In the genomic region with DNA sequence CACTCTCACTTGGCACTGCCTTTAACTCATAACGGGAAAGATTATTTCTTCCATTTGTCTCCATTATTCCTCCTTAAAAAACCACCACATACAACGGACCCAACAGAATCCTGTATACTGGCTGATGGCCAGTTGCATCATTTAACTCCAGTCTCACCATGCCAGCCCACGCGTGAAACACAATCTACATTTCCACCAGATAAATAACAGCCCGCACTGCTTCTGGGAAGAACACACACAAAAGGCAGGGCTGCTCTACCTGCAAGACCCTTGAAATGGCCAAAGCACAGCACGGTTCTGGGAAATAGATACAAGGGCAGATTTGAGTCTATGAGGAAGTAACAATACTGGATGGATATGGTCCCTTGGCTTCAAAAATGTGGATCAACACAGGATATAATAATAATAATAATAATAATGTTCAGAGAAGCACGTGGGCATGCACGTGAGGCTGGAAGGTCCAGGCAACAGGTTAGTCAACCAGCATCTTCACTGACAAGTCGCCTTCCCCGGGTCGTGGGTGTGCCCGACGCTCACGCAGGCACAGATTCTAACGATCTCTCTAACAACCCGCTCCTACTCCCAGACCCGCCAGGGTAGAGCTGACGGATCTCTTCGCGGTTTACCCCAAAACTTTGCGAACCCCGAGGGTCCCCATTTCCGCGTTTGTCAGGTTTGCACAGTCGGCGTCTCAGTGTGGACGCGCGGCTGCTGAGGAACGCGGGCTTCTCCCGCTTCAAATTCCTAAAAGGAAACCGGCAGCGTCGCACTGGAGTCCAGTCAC, we compare ENCODE assay signal across 7 mouse cellular contexts. TPM values are rescaled to one million over a fixed set of nuclear protein-coding genes. Genes with fewer than 3 reads are reported as not detected.
A peak's percentile ranks its signal among the peaks of the same experiment; 100 is the strongest.
DNase-seq lines count a peak whose midpoint lies in the region; ATAC-seq and TF ChIP-seq lines count a peak whose summit lies in the region.

No protein-coding gene starts in this region.

- H3K4me1 ChIP-seq in bone marrow, adult 2 months (ENCODE audit: control insufficient read depth, insufficient read depth, low read length): peaks cover 2% of the 10 kb centered on the region; the same call in 1 of the 2 replicates
- H3K4me1 ChIP-seq in forebrain, embryonic 12.5 days: peaks cover 32% of the 10 kb centered on the region
- peaks cover 20% of the 10 kb centered on the region for H3K4me1 ChIP-seq in kidney, embryonic 14.5 days (ENCODE audit: control insufficient read depth, insufficient read depth, low read length)
- peaks cover 10% of the 10 kb centered on the region; the same call in 1 of the 2 replicates for H3K4me1 ChIP-seq in lung, postnatal 0 days (ENCODE audit: insufficient read depth, low read depth, low read length)
- H3K4me1 ChIP-seq in stomach, embryonic 16.5 days (ENCODE audit: control insufficient read depth, insufficient read depth, low read length): peaks cover 20% of the 10 kb centered on the region

- no peak for TF ChIP-seq EP300 in lung, postnatal 0 days (IDR thresholded peaks at IDR 0.05)

- no peaks in the 10 kb centered on the region for H3K27me3 ChIP-seq in forebrain, embryonic 12.5 days
- no peaks in the 10 kb centered on the region for H3K27me3 ChIP-seq in kidney, embryonic 14.5 days (ENCODE audit: control insufficient read depth, insufficient read depth, low read length)
- H3K27me3 ChIP-seq in lung, postnatal 0 days (replicated peaks; ENCODE audit: insufficient read depth, low read length): no peaks in the 10 kb centered on the region
- H3K27me3 ChIP-seq in stomach, embryonic 16.5 days (ENCODE audit: control insufficient read depth, insufficient read depth, low read length): no peaks in the 10 kb centered on the region

- H3K9me3 ChIP-seq in forebrain, embryonic 12.5 days: no peaks in the 10 kb centered on the region
- H3K9me3 ChIP-seq in kidney, embryonic 14.5 days (ENCODE audit: control insufficient read depth, low read length): no peaks in the 10 kb centered on the region
- H3K9me3 ChIP-seq in lung, postnatal 0 days (ENCODE audit: low read length): no peaks in the 10 kb centered on the region
- no peaks in the 10 kb centered on the region for H3K9me3 ChIP-seq in stomach, embryonic 16.5 days (replicated peaks; ENCODE audit: control insufficient read depth, low read length)

- ATAC-seq in forebrain, embryonic 12.5 days (ENCODE audit: low FRiP score): peak; percentile 54
- no peak for ATAC-seq in kidney, embryonic 14.5 days (ENCODE audit: low FRiP score, low TSS enrichment)
- peak; percentile 7; the same call in 1 of the 2 replicates for ATAC-seq in lung, postnatal 0 days
- peak; percentile 14; the same call in 1 of the 2 replicates for ATAC-seq in stomach, embryonic 16.5 days (ENCODE audit: insufficient read depth, low FRiP score)

- TF ChIP-seq CTCF in bone marrow, adult 2 months (IDR thresholded peaks at IDR 0.05; ENCODE audit: control insufficient read depth, insufficient read depth, low read length): no peak
- no peak for TF ChIP-seq CTCF in lung, postnatal 0 days (IDR thresholded peaks at IDR 0.05)

- H3K4me2 ChIP-seq in forebrain, embryonic 12.5 days: peak overlapping the region; percentile 71
- peak overlapping the region; percentile 73 for H3K4me2 ChIP-seq in kidney, embryonic 14.5 days (replicated peaks; ENCODE audit: low read depth, low read length)
- H3K4me2 ChIP-seq in lung, postnatal 0 days (replicated peaks; ENCODE audit: low read depth, low read length): peak overlapping the region; percentile 75
- H3K4me2 ChIP-seq in stomach, embryonic 16.5 days (ENCODE audit: low read depth, low read length): peak overlapping the region; percentile 87

- peak overlapping the region; percentile 79 for H3K9ac ChIP-seq in forebrain, embryonic 12.5 days
- peak overlapping the region; percentile 72 for H3K9ac ChIP-seq in kidney, embryonic 14.5 days (ENCODE audit: low read depth, low read length)
- H3K9ac ChIP-seq in lung, postnatal 0 days (replicated peaks; ENCODE audit: low read depth): peak overlapping the region; percentile 66
- peak overlapping the region; percentile 80 for H3K9ac ChIP-seq in stomach, embryonic 16.5 days (ENCODE audit: low read length)

- DNase-seq in right cerebral cortex, adult 2 months (ENCODE audit: low spot score in 2 of 2): peak; percentile 67 to 71
- no peak for DNase-seq in right cerebral cortex, postnatal 4 days
- DNase-seq in lung, postnatal 0 days (ENCODE audit: low spot score): peak; percentile 56

- no peaks in the 10 kb centered on the region for H3K36me3 ChIP-seq in forebrain, embryonic 12.5 days (replicated peaks)
- no peaks in the 10 kb centered on the region for H3K36me3 ChIP-seq in kidney, embryonic 14.5 days (ENCODE audit: control insufficient read depth, insufficient read depth, low read length)
- no peaks in the 10 kb centered on the region for H3K36me3 ChIP-seq in lung, postnatal 0 days (ENCODE audit: insufficient read depth, low read length)
- no peaks in the 10 kb centered on the region for H3K36me3 ChIP-seq in stomach, embryonic 16.5 days (ENCODE audit: control insufficient read depth, insufficient read depth, low read length)

- H3K4me3 ChIP-seq in bone marrow, adult 2 months (replicated peaks; ENCODE audit: control insufficient read depth, low read depth, low read length): peak overlapping the region; percentile 79
- H3K4me3 ChIP-seq in forebrain, embryonic 12.5 days (replicated peaks): peak overlapping the region; percentile 77
- peak overlapping the region; percentile 62 for H3K4me3 ChIP-seq in kidney, embryonic 14.5 days (ENCODE audit: low read length)
- H3K4me3 ChIP-seq in lung, postnatal 0 days (ENCODE audit: low read depth, low read length): peak overlapping the region; percentile 84
- peak overlapping the region; percentile 68 for H3K4me3 ChIP-seq in stomach, embryonic 16.5 days (replicated peaks; ENCODE audit: low read length)

- WGBS in bone marrow, adult 2 months: 2% methylated on average over 35 of the region's 35 CpGs
- WGBS in forebrain, embryonic 12.5 days: 8% methylated on average over 35 of the region's 35 CpGs
- 6% methylated on average over 35 of the region's 35 CpGs for WGBS in kidney, embryonic 14.5 days
- 4% methylated on average over 35 of the region's 35 CpGs for WGBS in lung, postnatal 0 days
- 5% methylated on average over 35 of the region's 35 CpGs for WGBS in stomach, embryonic 16.5 days

- H3K27ac ChIP-seq in bone marrow, adult 2 months (ENCODE audit: control insufficient read depth, insufficient read depth, low read depth, low read length, poor library complexity): peak overlapping the region; percentile 11; the same call in 1 of the 2 replicates
- peak overlapping the region; percentile 89 for H3K27ac ChIP-seq in forebrain, embryonic 12.5 days
- H3K27ac ChIP-seq in kidney, embryonic 14.5 days (ENCODE audit: low read depth, low read length): peak overlapping the region; percentile 60; the same call in 1 of the 2 replicates
- H3K27ac ChIP-seq in lung, postnatal 0 days (ENCODE audit: low read length): peak overlapping the region; percentile 91
- peak overlapping the region; percentile 82 for H3K27ac ChIP-seq in stomach, embryonic 16.5 days (ENCODE audit: low read length)

- no peak for TF ChIP-seq POLR2A in bone marrow, adult 2 months (IDR thresholded peaks at IDR 0.05; ENCODE audit: borderline replicate concordance, control insufficient read depth, low read depth, low read length)

RNA-seq across cellular contexts. Expression of a gene that starts 1.0 kb away (rescaled TPM):
- 4.7 and 21.0 TPM in 2 replicates for polyA plus RNA-seq in bone marrow, adult 2 months (2011; ENCODE audit: insufficient read depth, insufficient read length, low replicate concordance, missing spikeins)
- polyA plus RNA-seq in forebrain, embryonic 12.5 days (2016; fragmentation: Nextera tagmentation; extraction: Ambion mirVana): 79.8 and 85.9 TPM in 2 replicates
- 34.1 and 52.5 TPM in 2 replicates for polyA plus RNA-seq in kidney, embryonic 14.5 days (2014; fragmentation: Nextera tagmentation; extraction: Ambion mirVana)
- 40.6 and 41.7 TPM in 2 replicates for polyA plus RNA-seq in lung, postnatal 0 days (2015; fragmentation: Nextera tagmentation; extraction: Ambion mirVana)
- polyA plus RNA-seq in stomach, embryonic 16.5 days (2015; fragmentation: Nextera tagmentation; extraction: Ambion mirVana): 51.6 and 52.0 TPM in 2 replicates

RNA-seq across cellular contexts. Expression of a gene that starts 48.8 kb away (rescaled TPM):
- polyA plus RNA-seq in bone marrow, adult 2 months (2011; ENCODE audit: insufficient read depth, insufficient read length, low replicate concordance, missing spikeins): 9.6 and 24.6 TPM in 2 replicates
- polyA plus RNA-seq in forebrain, embryonic 12.5 days (2016; fragmentation: Nextera tagmentation; extraction: Ambion mirVana): 0.98 and 1.4 TPM in 2 replicates
- polyA plus RNA-seq in kidney, embryonic 14.5 days (2014; fragmentation: Nextera tagmentation; extraction: Ambion mirVana): 0.57 and 0.61 TPM in 2 replicates
- 9.8 and 10.7 TPM in 2 replicates for polyA plus RNA-seq in lung, postnatal 0 days (2015; fragmentation: Nextera tagmentation; extraction: Ambion mirVana)
- polyA plus RNA-seq in stomach, embryonic 16.5 days (2015; fragmentation: Nextera tagmentation; extraction: Ambion mirVana): 1.0 and 1.7 TPM in 2 replicates

RNA-seq across cellular contexts. Expression of a gene that starts 51.4 kb away (rescaled TPM):
- 65.2 and 80.9 TPM in 2 replicates for polyA plus RNA-seq in bone marrow, adult 2 months (2011; ENCODE audit: insufficient read depth, insufficient read length, low replicate concordance, missing spikeins)
- 233 and 241 TPM in 2 replicates for polyA plus RNA-seq in forebrain, embryonic 12.5 days (2016; fragmentation: Nextera tagmentation; extraction: Ambion mirVana)
- 233 and 242 TPM in 2 replicates for polyA plus RNA-seq in kidney, embryonic 14.5 days (2014; fragmentation: Nextera tagmentation; extraction: Ambion mirVana)
- polyA plus RNA-seq in lung, postnatal 0 days (2015; fragmentation: Nextera tagmentation; extraction: Ambion mirVana): 159 and 161 TPM in 2 replicates
- polyA plus RNA-seq in stomach, embryonic 16.5 days (2015; fragmentation: Nextera tagmentation; extraction: Ambion mirVana): 212 and 224 TPM in 2 replicates

Comparison
In these comparisons a context has a peak if more than half of its experiments do, and no peak if none do; other contexts are left out.
1. H3K27ac ChIP-seq: peak in every context shown above with its lines; median percentile 91 in lung, postnatal 0 days; 89 in forebrain, embryonic 12.5 days; 82 in stomach, embryonic 16.5 days; 60 in kidney, embryonic 14.5 days; 11 in bone marrow, adult 2 months.